Mouse (Mus musculus) layer of hippocampus, postnatal 10 days (tissue): ENCODE measurements around the gene Asb5. TPM values are rescaled to one million over a fixed set of nuclear protein-coding genes. Genes with fewer than 3 reads are reported as not detected.
"Not testable (repeated sequence)": the region's sequence is repeated elsewhere in the genome, so short reads cannot be mapped to it uniquely, and the experiment has no call there.

Experiments used
- DNase-seq, 2 experiments: peaks; one replicate each; pipeline ENCODE4 v3.0.0; 2021; ENCODE audit warnings: low spot score in 2 of 2
- total RNA-seq, 2 experiments: library from RNA; stranded (reverse); gene quantifications; 2 replicates each; pipeline ENCODE4 v1.2.3; 2021

Asb5 gene
- total RNA-seq, 2 experiments from 2014 or later, result 1.5 to 2.7 TPM

GRCm38 (mm10) chr8:54616710-54617109 lies 87.3 kb downstream of the Asb5 start:
- DNase-seq, result not testable (repeated sequence)

Other genes with a start within 250 kb of the Asb5 start
- gene Spcs3, start 418 bp downstream of the Asb5 start, total RNA-seq, result 10 to 100 TPM; 36.1 to 37.1 TPM
- gene Spata4, start 71.2 kb downstream of the Asb5 start, total RNA-seq, result under 1 TPM in 1 of 2 experiments, not detected in 1; 0.42 TPM